Mouse (Mus musculus) ES-E14 (cell line): Measurements from ENCODE around the gene Pde4d.

Experiments
- HCFC1 ChIP-seq: IDR thresholded peaks from 2 replicates; pipeline ENCODE4 v1.6.1; 2012; ENCODE audit warnings: low read length, inconsistent platforms, borderline replicate concordance; ENCODE audit not compliant: insufficient read depth
- MAFK ChIP-seq: IDR thresholded peaks from 2 replicates; pipeline ENCODE4 v1.6.1; 2014; ENCODE audit warnings: mild to moderate bottlenecking, low read depth, low read length, inconsistent platforms; ENCODE audit not compliant: insufficient read depth
- ZC3H11A ChIP-seq: IDR thresholded peaks from 2 replicates; pipeline ENCODE4 v1.6.1; 2012; ENCODE audit warnings: low read depth, mild to moderate bottlenecking, inconsistent platforms, low read length, borderline replicate concordance
- ZNF384 ChIP-seq: IDR thresholded peaks from 2 replicates; pipeline ENCODE4 v1.6.1; 2012; ENCODE audit warnings: low read depth, low read length, inconsistent platforms

DNA sequence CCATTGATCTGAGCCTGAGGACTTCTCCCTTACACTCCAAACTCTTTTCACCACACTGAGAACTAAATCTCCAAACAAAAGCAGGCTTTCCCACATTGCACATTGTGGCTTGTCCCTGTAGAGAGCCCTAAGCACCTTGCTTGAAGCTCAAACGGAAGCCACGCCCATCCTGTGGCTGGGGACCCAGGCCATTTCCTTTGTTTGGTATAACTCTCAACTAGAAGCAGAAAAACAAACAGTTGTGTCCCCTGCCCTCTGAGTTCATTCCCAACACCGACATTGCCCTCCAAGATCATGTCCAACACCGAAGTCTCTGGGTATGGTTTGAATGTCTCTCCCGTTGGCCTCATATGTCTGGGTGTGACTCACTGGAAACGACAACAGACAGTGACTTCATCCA lies 759.7 kb downstream of the Pde4d start:
- no peak for TF ChIP-seq ZC3H11A
- TF ChIP-seq MAFK = no peak
- no peak for TF ChIP-seq ZNF384
- TF ChIP-seq HCFC1 = no peak
